Mouse (Mus musculus): ENCODE results near the gene Gm45753.

The Gm45753 gene

GRCm38 (mm10) chr8:45274317-45274716, 33.9 kb downstream of the Gm45753 start:
- no peak for DNase-seq (ENCODE audit: low spot score in 2 of 2)

GRCm38 (mm10) chr8:45269056-45269455, 39.2 kb downstream of the Gm45753 start:
- no peak for DNase-seq (ENCODE audit: low spot score in 2 of 2)

GRCm38 (mm10) chr8:45268485-45268884, 39.8 kb downstream of the Gm45753 start:
- no peak for DNase-seq (ENCODE audit: low spot score in 2 of 2)

- no peak for DNase-seq (ENCODE audit: low spot score in 2 of 2)
Observed at GRCm38 (mm10) chr8:45267611-45268391, 40.5 kb downstream of the Gm45753 start.

- DNase-seq (ENCODE audit: low spot score in 2 of 2): no peak
Observed at GRCm38 (mm10) chr8:45266993-45267392, 41.3 kb downstream of the Gm45753 start.

DNA sequence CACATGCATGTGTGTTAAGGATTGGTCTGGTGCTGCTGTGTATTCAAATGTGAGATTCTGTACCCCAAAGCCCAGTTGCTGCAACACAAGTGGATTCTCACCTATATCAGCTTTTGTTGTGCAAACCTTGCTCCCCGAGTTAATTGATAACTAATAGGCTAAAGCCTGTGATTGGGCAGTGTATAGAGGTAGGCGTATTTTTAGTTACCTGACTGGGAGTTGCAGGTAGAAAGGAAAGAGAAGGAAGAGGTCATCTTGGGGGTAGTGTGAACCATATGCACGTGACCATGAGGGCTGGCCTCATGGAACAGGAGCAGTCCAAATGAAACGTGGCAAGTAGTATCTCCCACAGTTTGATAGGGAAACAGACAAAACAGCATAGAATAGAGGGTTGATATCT, 43.3 kb downstream of the Gm45753 start:
- no peak for DNase-seq (ENCODE audit: low spot score in 2 of 2)

DNA sequence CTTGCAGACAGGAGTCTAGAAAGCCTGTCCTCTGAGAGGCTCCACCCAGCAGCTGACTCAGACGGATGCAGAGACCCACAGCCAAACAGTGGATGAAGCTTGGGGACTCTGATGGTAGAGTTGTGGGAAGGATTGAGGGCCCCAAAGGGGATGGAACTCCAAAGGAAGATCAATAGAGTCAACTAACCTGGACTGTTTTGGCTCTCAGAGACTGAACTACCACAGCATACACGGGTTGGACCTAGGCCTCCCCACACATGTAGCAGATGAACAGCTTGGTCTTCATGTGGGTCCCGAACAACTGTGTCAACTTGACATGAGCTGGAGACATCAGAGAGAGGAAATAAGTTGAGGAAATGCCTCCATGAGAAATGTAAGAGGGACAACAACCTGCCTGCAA, 45.4 kb downstream of the Gm45753 start:
- DNase-seq (ENCODE audit: low spot score in 2 of 2): no peak

GRCm38 (mm10) chr8:45261920-45262319, 46.3 kb downstream of the Gm45753 start, which contains the start of gene F11:
Gene F11 (minus strand): TSS chr8:45262031.
- DNase-seq (ENCODE audit: low spot score in 2 of 2): no peak

DNA sequence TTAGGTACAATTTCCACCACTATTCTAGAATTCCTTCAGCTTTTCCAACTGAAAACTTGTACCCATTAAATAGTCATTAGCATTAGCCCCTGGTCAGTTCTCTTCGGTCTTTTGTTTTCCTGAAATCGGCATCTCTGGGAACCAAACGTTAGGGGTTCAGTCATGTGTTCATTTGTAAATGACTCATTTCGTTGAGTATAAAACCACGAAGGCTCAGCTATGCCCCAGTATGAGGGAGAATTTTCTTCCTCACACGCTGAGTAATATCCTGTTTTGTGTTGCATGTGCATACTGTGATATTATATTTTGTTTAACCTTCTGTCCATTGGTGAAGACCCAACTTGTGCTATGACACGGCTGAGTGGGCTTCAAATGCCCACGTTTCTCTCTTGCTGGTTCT, 49.8 kb downstream of the Gm45753 start:
- DNase-seq (ENCODE audit: low spot score in 2 of 2): no peak

- DNase-seq (ENCODE audit: low spot score in 2 of 2): no peak
Observed at GRCm38 (mm10) chr8:45255040-45255439, 53.2 kb downstream of the Gm45753 start.

GRCm38 (mm10) chr8:45254194-45254842, 53.9 kb downstream of the Gm45753 start:
- DNase-seq (ENCODE audit: low spot score in 2 of 2): no peak

GRCm38 (mm10) chr8:45253586-45253985, 54.7 kb downstream of the Gm45753 start:
- no peak for DNase-seq (ENCODE audit: low spot score in 2 of 2)

DNA sequence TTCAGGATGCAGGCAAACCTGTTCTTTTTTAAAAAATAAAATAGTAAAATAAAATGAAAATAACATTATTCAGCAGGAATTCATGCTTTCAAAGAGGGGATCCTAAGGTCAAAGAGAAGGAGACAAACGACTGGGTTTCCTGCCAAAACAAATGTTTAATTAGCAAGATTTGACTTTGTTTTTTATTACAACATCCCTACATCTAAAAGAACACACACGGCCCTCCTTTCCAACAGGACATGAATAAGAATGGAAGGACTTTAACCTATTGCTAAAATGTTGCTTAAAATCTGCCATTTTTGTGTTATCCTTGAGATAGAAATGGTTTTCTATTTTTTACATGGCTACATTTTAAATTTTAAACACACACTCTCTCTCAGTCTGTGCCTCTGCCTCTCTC, 55.2 kb downstream of the Gm45753 start:
- no peak for DNase-seq (ENCODE audit: low spot score in 2 of 2)

DNA sequence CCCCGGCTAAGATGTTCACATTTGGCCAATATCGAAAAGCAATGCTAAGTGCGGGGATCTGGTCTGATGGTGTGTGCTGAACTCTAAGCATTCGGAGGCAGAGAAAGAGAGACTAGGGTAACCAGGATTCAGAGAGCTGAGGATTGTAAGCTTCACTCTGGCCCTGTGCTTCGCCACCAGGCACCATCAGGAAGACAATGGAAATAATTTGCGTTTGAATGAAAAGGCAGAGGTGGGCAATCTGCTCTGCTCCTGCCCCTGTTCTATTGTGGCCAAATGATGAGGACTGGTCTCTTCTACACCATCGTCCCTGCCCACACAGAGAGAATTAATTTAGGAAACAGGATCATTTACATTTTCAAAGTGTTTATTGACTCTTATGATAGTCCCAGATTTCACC, 62.0 kb downstream of the Gm45753 start:
- DNase-seq (ENCODE audit: low spot score in 2 of 2): no peak

DNA sequence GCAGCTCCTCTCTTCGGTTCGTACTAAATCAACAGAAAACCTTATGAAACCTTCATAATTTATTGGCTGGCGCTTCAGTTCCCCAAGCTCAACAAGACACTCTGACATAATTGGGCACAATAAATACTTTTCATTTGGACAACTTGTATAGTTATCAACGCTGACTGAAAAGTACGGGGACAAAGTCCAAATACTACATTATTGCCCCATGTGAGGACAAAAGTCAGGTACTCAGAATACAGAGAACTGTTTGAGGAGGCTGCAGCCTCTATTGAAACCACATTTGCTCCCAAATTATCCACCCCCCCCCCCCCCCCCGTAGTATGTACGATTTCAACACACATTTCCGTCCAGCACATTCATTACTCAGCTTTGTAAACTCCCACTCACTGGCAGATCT, 68.9 kb downstream of the Gm45753 start:
- no peak for DNase-seq (ENCODE audit: low spot score in 2 of 2)

- peak in 1 of 2 experiments; percentile 4 for DNase-seq (ENCODE audit: low spot score in 2 of 2)
Observed at GRCm38 (mm10) chr8:45238282-45238681, 70.0 kb downstream of the Gm45753 start.

DNA sequence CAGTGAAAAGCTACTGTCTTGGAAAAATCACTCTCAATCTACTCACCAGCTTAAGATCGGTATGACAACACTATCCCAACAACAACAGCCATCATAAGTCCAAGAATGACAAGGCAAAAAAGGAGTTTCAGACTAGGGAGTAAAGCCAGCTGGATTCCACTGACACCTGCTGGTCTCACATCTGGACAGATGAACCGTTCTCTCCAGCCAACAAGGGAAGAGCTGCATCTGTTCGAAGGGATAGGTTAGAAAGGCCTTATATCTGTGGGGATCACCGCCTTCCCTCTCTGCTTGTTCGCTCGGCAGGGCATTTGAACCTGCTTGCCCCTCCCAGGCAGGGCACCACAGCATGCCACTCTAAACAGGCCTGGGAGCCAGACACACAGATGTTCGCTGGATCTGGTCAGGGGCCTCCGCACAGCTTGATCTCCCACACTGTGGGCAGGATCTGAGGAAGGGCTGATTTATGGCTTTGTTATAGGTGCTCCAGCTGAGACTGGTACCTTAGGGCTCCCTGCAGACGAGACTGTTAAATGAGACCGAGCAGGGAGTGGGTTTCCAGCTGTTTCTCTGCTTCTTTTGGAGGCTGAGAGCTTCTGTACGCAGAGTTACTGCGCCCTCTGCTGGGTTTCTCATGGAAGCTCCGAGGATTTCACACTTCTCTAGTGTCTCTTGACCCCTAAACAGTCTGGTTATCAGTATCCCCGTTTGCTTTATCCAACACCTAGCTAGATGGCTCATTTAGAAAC, 71.9 kb downstream of the Gm45753 start:
- peak in 1 of 2 experiments; percentile 3 for DNase-seq (ENCODE audit: low spot score in 2 of 2)

GRCm38 (mm10) chr8:45235228-45235627, 73.0 kb downstream of the Gm45753 start:
- DNase-seq (ENCODE audit: low spot score in 2 of 2): no peak

DNA sequence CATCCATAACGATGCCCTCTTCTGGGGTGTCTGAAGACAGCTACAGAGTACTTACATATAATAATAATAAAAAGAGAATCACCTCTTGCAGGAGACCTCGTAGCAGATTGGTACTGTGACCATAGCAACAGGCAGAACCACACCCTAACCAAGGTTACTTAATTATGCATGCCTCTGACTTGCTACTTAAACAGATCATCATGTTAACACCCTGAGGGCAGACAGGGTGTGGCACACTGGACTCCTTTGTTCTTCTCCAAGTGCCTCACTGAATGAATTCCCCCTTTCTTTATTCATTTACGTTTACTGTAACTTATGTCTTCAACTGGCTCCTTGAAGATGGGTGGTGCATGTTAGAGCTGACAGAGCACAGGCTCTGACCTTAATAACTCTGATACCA, 75.0 kb downstream of the Gm45753 start:
- no peak for DNase-seq (ENCODE audit: low spot score in 2 of 2)

Measured in thymus, postnatal 10 days (tissue).